Mouse (Mus musculus) gonadal fat pad, adult 2 months (tissue): Measurements from ENCODE around the gene Arpin. TPM values are rescaled to one million over a fixed set of nuclear protein-coding genes. Genes with fewer than 3 reads are reported as not detected.

Experiments used
- DNase-seq: peaks from one replicate; pipeline ENCODE4 v3.0.0-alpha.2; 2012; ENCODE audit warnings: low read depth
- polyA plus RNA-seq: library from polyadenylated mRNA; depleted of rRNA; stranded (reverse); fragments of >200 nt; gene quantifications from 2 replicates; pipeline ENCODE4 v1.2.3, GENCODE M21; 2012; rRNA removed

Gene Arpin
- polyA plus RNA-seq, 1 experiment: 10.7 TPM

DNA sequence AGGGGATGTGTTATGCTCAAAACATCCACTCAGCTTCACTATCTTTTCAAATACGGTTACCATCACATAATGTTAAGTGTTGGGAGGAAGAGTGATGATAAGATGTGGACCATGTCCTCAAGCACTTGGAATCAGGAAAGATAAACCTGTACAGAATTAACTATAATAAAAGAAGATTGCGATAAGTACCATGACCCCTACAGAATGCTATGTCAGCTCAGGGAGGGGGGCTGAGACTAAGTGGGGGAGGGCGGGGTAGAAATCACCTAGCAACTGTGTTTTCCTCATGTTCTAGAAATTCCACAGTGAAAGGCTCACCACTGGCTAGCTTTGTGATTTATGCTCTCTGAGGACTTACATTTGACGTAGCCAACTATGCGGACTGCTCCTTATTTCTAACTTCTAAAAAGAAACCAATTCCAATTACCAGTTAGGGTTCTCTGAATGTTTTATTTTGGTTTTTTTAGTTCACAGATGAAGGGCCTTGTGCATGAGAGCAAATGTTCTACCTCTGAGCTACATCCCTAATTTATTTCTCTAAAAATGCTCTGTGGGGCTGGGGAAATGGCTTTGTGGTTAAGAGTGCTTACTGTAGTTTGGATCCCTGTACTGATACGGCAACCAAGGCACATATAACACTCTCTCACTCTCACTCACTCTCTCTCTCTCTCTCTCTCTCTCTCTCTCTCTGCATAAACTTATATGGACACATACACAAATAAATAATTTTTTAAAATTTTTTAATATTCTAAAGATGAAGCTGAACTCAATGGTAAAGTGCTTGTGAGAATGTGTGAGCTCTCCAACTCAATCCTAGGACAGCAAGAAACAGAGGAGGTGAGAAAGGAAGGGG lies 42.4 kb downstream of the Arpin start:
- DNase-seq: no peak

DNA sequence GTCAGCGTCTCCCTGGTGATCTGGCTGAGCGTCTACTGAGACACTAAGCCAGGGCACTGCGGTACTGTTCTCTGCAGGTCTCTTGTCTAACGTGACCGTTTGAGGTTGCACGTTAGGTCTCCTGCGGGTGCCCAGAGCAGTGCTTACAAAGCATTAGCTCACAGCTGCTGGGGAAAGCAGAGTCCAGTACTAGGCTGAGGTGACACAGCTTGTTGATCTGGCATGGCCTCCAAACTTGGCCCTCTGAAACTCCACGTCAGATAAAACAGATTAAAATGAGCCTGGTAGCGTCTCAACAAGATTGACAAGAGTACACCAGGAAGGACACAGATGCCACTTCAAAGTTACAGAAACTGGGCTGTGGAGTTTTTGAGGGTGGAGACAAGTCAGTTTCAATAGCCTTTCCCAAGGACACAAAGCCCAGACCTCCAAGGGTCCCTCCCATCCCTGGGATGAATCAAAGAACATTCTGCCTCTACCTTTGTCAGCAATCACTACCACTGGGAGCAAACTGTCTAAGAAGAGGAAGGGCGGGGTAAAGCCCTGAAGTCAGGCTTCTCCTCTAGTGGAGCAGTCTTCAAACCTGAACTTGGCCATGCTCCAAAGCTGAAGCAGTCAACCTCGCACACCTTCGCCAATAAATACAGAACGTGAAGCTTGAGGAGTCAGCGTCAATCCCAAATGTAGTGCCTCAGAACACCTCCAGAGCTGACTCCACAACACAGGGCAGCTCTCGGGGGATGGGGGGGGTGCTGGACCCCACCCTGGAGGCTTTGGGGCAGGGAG lies 44.5 kb downstream of the Arpin start:
- DNase-seq: no peak

DNA sequence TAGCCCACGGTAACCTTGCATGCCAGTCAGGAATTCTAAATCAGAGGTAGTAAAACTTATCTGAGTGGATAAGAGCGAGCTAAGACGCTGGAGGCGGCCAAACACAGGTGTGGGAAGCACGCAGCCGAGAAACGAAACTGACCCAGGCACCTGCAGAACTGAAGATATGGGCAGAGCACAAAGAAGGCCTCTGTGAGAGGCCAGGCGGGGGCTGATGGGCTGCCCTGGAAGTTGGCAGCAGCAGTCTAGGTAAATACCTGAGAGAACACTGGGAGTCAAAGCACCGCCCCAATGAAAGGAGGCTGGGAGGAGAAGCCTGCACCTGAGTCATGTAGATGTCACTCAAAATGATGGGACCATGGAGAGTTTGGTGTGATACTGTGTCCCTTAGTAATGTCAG lies 46.6 kb downstream of the Arpin start:
- no peak for DNase-seq

DNA sequence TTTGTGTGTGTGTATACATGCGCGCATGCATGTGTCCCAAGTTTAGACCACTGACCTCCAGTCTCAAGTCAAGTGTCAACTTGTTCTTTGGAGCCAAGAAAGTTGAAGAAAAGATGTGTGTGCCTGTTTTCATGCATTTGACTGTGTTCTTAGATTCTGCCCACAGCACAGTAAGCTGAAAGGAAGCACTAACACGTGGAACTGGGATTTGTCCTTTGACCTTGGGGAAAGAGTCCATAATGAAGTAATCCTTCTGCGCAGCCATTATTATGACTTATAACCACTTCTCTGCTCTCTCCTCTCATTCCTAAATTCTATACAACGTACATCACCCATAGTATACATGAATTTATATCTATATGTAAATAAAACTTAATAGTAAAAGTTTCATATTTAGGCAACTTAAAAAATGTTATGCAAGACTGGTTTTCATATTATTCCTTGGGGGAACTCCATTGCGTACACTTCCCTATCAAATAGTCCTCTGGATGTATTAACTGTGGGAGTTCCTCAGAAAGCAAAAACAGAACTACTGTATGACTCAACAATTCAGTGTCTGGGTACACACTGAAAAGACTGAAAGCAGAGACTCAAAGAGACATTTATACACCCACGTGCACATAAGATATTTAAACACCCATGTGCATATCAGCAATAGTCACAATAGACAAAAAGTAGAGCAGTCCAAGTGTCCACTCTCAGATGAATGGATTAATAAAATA lies 51.4 kb downstream of the Arpin start:
- DNase-seq: no peak

DNA sequence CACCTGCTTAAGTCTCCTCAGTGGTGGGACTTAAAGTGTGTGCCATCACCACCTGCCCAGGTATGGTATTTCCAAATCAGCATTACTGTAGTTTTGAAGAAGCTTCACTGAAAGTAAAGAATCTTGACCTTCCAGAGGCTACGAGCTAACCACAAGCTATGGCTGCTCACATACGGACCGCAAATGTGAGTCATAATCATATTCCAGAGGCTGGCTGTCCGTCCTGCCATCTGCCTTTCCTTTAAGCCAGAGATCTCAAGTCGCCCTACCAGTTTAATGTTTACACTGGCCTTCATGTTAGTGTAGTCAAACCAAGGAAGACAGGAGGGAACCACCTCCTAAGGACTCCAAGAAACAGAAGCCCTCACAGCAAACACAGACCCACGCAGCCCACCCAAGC lies 53.3 kb downstream of the Arpin start:
- DNase-seq: no peak

DNA sequence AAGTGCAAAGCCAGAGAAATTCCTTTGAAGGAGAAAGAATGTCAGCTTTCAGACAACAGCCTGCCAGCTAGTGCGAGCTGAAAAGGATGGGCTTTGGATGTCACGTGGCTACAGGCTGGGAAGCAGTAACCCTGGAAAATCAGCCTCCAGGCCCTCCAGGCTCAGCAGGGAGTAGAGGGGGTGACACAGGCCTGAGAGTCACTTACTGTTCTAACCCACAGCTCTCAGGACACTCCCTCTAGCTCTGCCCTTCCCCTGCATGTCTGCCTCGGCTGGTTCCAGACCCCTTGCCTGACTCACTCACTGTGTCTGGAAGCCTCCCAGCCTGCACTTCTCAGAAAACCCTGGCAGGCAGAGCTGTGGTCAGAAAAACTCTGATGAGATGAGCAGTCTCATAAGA lies 54.2 kb downstream of the Arpin start:
- no peak for DNase-seq

- DNase-seq: no peak
Observed at GRCm38 (mm10) chr7:79880033-79880432, 55.1 kb downstream of the Arpin start.

DNA sequence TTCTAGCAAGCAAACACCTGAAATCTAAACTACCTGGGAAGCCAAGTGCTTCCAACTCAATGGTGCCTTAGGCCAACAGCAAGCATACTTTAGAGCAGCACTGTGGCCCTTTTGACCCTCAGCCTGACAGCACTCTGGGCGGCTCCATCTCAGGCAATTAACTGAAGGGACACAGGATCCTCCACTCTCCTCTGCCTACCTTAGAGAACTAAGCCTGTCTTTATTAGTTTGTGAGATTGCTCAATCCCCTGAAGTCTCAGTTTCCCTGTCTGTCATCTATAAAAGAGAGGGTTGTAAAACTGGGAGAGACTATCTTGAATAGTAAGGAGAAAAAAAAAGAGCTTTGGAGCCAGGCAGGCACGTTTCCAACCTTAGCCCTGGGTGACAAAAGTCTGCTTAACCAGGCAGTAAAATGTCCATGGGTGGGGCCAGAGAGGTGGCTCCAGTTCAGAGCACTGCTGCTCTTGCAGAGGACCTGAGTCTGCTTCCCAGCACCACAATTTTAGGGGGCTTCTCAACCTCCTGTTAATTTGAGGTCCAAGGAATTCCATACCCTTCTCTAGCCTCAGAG lies 56.6 kb downstream of the Arpin start:
- no peak for DNase-seq

Other genes starting within 250 kb of the Arpin start
- gene Kif7, start 219.6 kb downstream of the Arpin start, polyA plus RNA-seq: 2.5 and 3.3 TPM in 2 replicates
- gene Plin1, start 202.5 kb downstream of the Arpin start, polyA plus RNA-seq: 1,005 and 1,059 TPM in 2 replicates
- 34.3 and 44.7 TPM in 2 replicates for gene Pex11a, start 192.2 kb downstream of the Arpin start, polyA plus RNA-seq
- gene Wdr93, start 192.2 kb downstream of the Arpin start, polyA plus RNA-seq: 3.9 and 6.7 TPM in 2 replicates
- gene Mesp1, start 141.6 kb downstream of the Arpin start, polyA plus RNA-seq: 0.55 and 1.4 TPM in 2 replicates
- 1.6 and 2.1 TPM in 2 replicates for gene Mesp2, start 124.6 kb downstream of the Arpin start, polyA plus RNA-seq
- 17.6 and 22.7 TPM in 2 replicates for gene Anpep, start 74.3 kb downstream of the Arpin start, polyA plus RNA-seq
- gene Ap3s2, start 14.7 kb downstream of the Arpin start, polyA plus RNA-seq: 14.3 and 15.7 TPM in 2 replicates
- gene Zfp710, start 89.5 kb upstream of the Arpin start, polyA plus RNA-seq: 25.4 and 27.7 TPM in 2 replicates
- gene Idh2, start 180.0 kb upstream of the Arpin start, polyA plus RNA-seq: 200 and 210 TPM in 2 replicates